Mouse (Mus musculus) neural tube, embryonic 13.5 days (tissue): ENCODE results near the gene Rnf115. TPM values are rescaled to one million over a fixed set of nuclear protein-coding genes. Genes with fewer than 3 reads are reported as not detected.
"Not testable (repeated sequence)": the region's sequence is repeated elsewhere in the genome, so short reads cannot be mapped to it uniquely, and the experiment has no call there.

Experiments
- ATAC-seq: fragments of 200-750 bp; cut with Nextera tagmentation; 2 replicates; pipeline ENCODE4 v1.8.0; 2017; ENCODE audit warnings: low read depth, mild to moderate bottlenecking, moderate TSS enrichment, moderate library complexity
- H3K27ac ChIP-seq: fragments of 300-500 bp; sonication (generic); replicated peaks from 2 replicates; pipeline ENCODE4 v1.5.1; 2015; ENCODE audit warnings: moderate library complexity, mild to moderate bottlenecking, inconsistent platforms
- H3K27me3 ChIP-seq: fragments of 300-500 bp; sonication (generic); 2 replicates; pipeline ENCODE4 v1.6.1; 2015; ENCODE audit warnings: mild to moderate bottlenecking, inconsistent platforms
- H3K36me3 ChIP-seq: fragments of 300-500 bp; sonication (generic); 2 replicates; pipeline ENCODE4 v1.6.1; 2015; ENCODE audit warnings: mild to moderate bottlenecking, inconsistent platforms
- H3K4me1 ChIP-seq: fragments of 300-500 bp; sonication (generic); replicated peaks from 2 replicates; pipeline ENCODE4 v1.6.1; 2015; ENCODE audit warnings: inconsistent platforms
- H3K4me2 ChIP-seq: fragments of 300-500 bp; sonication (generic); 2 replicates; pipeline ENCODE4 v1.6.1; 2015; ENCODE audit warnings: inconsistent platforms, mild to moderate bottlenecking, moderate library complexity
- H3K4me3 ChIP-seq: fragments of 300-500 bp; sonication (generic); 2 replicates; pipeline ENCODE4 v1.5.1; 2015; ENCODE audit warnings: mild to moderate bottlenecking, inconsistent platforms
- H3K9ac ChIP-seq: fragments of 300-500 bp; sonication (generic); 2 replicates; pipeline ENCODE4 v1.6.1; 2015; ENCODE audit warnings: moderate library complexity, mild to moderate bottlenecking, inconsistent platforms
- H3K9me3 ChIP-seq: fragments of 300-500 bp; sonication (generic); 2 replicates; pipeline ENCODE4 v1.6.1; 2016; ENCODE audit warnings: inconsistent platforms
- WGBS: fragments of 180-500 bp; shearing (Covaris S2); methylation state at CpG from one replicate; pipeline ENCODE4 v1.1.7; 2015; 5-methylcytosine and 5-hydroxymethylcytosine counted together
- polyA plus RNA-seq: library from polyadenylated mRNA; unstranded; fragments of >200 nt; fragmentation: Nextera tagmentation; extraction: Ambion mirVana; gene quantifications from 2 replicates; pipeline ENCODE4 v1.2.1, GENCODE M21; 2015

The Rnf115 gene
- polyA plus RNA-seq = 76.6 and 79.9 TPM in 2 replicates

DNA sequence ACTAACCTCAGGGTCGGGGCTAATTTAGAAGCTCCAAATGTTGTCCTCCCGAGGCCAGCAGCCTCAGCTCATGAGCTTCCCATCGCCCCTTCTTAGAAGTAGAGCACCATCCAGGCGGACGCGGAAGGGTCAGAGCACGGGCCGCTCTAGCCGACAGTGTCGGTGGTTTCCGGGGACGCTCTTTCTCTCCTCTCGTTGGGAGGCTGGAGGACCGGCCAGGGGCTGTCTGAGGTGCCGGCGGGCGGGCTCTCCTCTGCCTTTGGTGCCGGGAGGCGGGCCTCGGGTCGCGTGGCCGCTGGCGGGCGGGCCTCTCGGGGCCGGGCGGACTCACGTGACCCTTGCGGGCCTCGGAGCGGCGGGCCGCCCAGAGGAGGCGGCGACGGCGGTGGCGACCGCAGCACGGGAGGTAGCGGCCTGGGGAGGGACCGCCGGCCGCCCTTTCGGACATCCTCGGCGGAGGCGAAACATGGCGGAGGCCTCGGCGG is at the start of gene Rnf115, which contains the start of gene Polr3c:
TSS of gene Rnf115 (plus strand) at position 322 of the 485 bp plus-strand sequence.
TSS of gene Polr3c (minus strand) at position 286 of the 485 bp plus-strand sequence.
- Histone ChIP-seq H3K4me1 (peaks cover 40% of the 10 kb centered on the region), H3K27me3 (no peaks in the 10 kb centered on the region), H3K4me2 (peak within 1 kb of the TSS; percentile 82), H3K9ac (peak within 1 kb of the TSS; percentile 92), H3K36me3 (peaks cover 18% of the 10 kb centered on the region), H3K9me3 (no peaks in the 10 kb centered on the region), H3K27ac (peak within 1 kb of the TSS; percentile 88), H3K4me3 (peak within 1 kb of the TSS; percentile 96)
- peak; percentile 98 for ATAC-seq
- under 1% methylated on average over 52 of the region's 52 CpGs for WGBS

DNA sequence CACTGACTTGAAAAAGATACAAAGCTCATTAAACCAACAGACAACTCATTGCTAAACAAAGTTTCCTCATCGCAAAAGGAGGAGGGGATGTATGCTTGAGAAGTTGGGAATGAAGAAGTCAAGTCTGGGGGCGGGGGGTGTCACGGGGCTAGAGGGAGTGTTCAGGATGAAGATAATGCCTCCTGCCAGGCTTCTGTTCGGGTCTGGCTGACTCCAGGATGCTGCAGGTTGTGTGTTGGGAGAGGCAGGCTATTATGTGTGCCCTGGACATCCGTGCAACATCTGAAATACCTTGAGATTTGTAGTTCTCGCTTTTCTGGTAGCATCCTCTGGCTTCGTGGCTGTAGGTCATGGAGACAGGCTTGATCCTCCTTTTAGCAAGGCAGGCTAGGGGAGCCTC is 49.0 kb upstream of the Rnf115 start:
- 64% methylated on average over 7 of the region's 7 CpGs for WGBS
- Histone ChIP-seq H3K9me3 (no peaks in the 10 kb centered on the region), H3K36me3 (no peaks in the 10 kb centered on the region), H3K4me3 (no peak overlapping the region), H3K27ac (no peak overlapping the region), H3K4me2 (no peak overlapping the region), H3K4me1 (no peaks in the 10 kb centered on the region), H3K9ac (no peak overlapping the region), H3K27me3 (peaks cover 23% of the 10 kb centered on the region)
- no peak for ATAC-seq

DNA sequence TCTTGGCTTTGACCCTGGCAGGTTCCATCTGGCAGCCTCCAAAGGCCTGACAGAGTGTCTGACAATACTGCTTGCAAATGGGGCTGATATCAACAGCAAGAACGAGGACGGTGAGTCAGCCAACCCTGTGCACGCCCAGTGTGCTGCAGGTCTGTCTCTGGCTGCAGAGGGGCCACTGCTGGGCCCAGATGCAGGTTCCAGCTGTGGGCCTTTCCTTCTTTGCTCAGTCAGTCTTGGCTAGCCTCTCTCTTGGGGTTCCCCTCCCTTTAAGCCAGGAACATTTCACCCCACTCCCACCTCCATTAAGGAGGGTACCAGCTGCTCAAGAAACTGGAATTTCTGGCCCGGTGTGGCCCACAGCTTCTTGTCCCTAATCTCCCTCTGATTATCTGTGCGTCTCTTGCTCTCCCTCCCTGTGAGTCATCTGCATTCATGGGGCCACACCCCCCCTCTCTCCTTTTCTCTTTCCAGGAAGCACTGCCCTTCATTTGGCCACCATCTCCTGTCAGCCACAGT is 48.2 kb upstream of the Rnf115 start:
- no peaks in the 10 kb centered on the region for H3K4me1 ChIP-seq
- 24% methylated on average over 5 of the region's 5 CpGs for WGBS
- H3K36me3 ChIP-seq = no peaks in the 10 kb centered on the region
- H3K27ac ChIP-seq = no peak overlapping the region
- ATAC-seq = no peak
- peaks cover 31% of the 10 kb centered on the region for H3K27me3 ChIP-seq
- no peaks in the 10 kb centered on the region for H3K9me3 ChIP-seq
- no peak overlapping the region for H3K4me3 ChIP-seq
- no peak overlapping the region for H3K9ac ChIP-seq
- no peak overlapping the region for H3K4me2 ChIP-seq

DNA sequence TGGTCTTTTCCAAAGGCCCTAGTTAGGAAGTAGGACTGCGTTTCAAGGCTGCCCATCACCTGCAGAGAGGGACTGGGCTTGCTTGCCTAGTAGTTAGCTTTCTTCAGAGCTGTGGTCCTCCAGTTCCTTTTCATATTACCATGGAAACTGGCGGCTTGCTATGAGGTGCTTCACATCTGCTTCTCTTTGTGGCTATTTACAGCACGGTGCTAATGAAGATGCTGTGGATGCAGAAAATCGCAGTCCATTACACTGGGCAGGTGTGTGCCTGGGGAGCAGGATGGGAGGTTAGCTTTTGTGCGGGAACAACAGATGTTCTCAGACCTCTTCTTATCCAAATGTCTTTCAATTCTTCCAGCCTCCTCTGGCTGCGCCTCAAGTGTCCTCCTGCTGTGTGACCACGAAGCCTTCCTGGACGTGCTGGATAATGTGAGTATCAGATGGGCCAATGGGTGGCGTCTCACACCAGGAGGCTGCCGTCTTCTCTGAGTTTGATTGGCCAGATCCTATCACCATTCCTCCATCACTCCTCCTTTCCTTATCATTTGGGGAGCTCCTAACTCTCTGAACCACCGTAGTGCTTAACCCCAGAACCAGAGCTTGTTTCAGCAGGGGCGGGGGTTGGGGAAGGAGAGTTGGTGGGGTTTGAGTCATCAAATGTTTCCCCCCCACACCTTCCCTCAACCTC is 47.1 kb upstream of the Rnf115 start:
- Histone ChIP-seq H3K4me1 (peaks cover 9% of the 10 kb centered on the region; the same call in 1 of the 2 replicates), H3K36me3 (no peaks in the 10 kb centered on the region), H3K4me2 (no peak overlapping the region), H3K9me3 (no peaks in the 10 kb centered on the region), H3K9ac (no peak overlapping the region), H3K27me3 (peaks cover 42% of the 10 kb centered on the region), H3K27ac (no peak overlapping the region), H3K4me3 (no peak overlapping the region)
- 0 out of 2 replicates have a peak, but pooled peaks have one; percentile 40 for ATAC-seq
- WGBS = 17% methylated on average over 12 of the region's 12 CpGs

DNA sequence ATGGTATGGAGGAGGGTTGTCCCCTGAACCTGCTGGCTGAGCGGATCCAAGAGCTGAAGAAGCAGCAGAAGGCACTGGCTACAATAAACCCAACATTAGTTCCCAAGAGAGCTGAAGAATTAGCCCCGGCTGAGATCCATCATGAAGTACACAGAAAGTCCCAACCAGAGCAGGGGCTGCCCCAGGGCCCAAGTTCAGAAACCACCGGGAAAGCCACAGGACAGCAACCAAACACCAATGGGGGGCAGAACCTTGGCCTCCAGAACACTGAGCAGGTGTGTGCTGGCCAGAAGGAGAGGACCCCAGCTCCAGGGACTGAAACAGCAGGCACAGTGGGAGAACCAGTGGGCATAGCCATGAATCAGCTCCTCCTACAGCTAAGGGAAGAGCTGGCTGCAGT is 44.0 kb upstream of the Rnf115 start:
- Histone ChIP-seq H3K9ac (no peak overlapping the region), H3K4me3 (no peak overlapping the region), H3K27ac (no peak overlapping the region), H3K4me1 (peaks cover 9% of the 10 kb centered on the region; the same call in 1 of the 2 replicates), H3K27me3 (peaks cover 46% of the 10 kb centered on the region), H3K4me2 (no peak overlapping the region), H3K9me3 (no peaks in the 10 kb centered on the region), H3K36me3 (no peaks in the 10 kb centered on the region)
- no peak for ATAC-seq
- 85% methylated on average over 3 of the region's 3 CpGs for WGBS

DNA sequence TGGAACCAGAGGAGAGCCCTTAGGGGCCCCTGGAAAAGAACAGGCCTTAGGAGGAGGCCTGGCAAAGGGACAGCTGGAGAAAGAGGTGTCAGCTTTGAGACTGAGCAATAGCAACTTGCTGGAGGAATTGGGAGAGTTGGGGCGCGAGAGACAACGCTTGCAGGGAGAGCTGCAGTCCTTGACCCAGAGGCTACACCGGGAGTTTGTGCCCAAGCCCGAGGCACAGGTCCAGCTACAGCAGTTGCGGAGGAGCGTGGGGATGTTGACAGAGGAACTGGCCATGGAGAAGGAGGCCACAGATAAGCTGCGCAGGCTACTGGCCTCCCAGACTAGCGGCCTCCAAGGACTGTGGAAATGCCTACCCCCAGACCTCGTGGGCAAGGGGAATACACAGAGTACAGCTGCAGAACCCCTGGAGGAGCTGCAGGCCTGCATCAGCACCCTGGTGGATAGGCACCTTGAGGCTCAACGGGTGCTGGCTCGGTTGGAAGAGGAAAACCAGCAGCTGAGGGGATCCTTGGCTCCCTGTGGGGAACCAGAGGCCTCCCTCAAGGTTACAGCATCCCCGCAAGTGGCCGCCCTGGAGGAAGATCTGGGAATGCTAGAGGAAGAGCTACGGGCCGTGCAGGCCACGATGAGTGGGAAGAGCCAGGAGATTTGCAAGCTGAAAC is 43.2 kb upstream of the Rnf115 start:
- no peaks in the 10 kb centered on the region for H3K36me3 ChIP-seq

DNA sequence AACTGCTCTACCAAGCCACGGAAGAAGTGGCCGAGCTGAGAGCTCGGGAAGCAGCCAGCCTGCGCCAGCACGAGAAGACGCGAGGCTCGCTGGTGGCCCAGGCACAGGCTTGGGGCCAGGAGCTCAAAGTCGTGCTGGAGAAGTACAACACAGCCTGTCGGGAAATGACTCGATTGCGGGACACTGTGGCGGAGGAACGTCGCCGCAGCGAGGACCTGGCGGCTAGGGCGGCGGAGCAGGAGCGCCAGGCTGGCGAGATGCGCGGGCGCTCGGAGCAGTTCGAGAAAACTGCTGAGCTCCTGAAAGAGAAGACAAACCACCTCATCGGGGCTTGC is 42.7 kb upstream of the Rnf115 start:
- H3K4me3 ChIP-seq = peak overlapping the region; percentile 24
- H3K27ac ChIP-seq = no peak overlapping the region
- no peaks in the 10 kb centered on the region for H3K36me3 ChIP-seq
- no peak for ATAC-seq
- peaks cover 37% of the 10 kb centered on the region for H3K27me3 ChIP-seq
- peak overlapping the region; percentile 38; the same call in 1 of the 2 replicates for H3K9ac ChIP-seq
- H3K4me1 ChIP-seq = peaks cover 9% of the 10 kb centered on the region; the same call in 1 of the 2 replicates
- peak overlapping the region; percentile 51 for H3K4me2 ChIP-seq
- 41% methylated on average over 28 of the region's 28 CpGs for WGBS
- no peaks in the 10 kb centered on the region for H3K9me3 ChIP-seq

More for the DNA sequence above, 43.2 kb upstream of the Rnf115 start:
- peak overlapping the region; percentile 51 for H3K4me2 ChIP-seq
- peaks cover 39% of the 10 kb centered on the region for H3K27me3 ChIP-seq
- H3K27ac ChIP-seq = no peak overlapping the region
- peaks cover 9% of the 10 kb centered on the region; the same call in 1 of the 2 replicates for H3K4me1 ChIP-seq
- H3K9me3 ChIP-seq = no peaks in the 10 kb centered on the region
- peak overlapping the region; percentile 24 for H3K4me3 ChIP-seq
- H3K9ac ChIP-seq = peak overlapping the region; percentile 38; the same call in 1 of the 2 replicates
- WGBS = 59% methylated on average over 17 of the region's 17 CpGs
- ATAC-seq = no peak

DNA sequence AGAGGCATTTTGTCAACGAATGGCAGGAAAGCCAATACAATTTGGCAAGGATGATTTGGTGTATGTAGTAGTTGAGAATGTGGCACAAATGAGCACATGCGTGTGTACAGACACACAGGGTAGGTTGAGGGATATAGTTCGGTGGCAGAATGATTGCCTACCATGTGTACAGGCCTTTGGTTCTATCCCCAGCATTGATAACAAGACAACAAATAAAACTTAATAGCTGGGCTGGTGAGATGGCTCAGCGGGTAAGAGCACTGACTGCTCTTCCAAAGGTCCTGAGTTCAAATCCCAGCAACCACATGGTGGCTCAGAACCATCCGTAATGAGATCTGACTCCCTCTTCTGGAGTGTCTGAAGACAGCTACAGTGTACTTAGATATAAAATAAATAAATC is 41.4 kb upstream of the Rnf115 start:
- not testable (repeated sequence) for H3K4me2 ChIP-seq, H3K27ac ChIP-seq, H3K9ac ChIP-seq, H3K4me3 ChIP-seq, H3K9me3 ChIP-seq, ATAC-seq, H3K36me3 ChIP-seq
- 95% methylated on average over 5 of the region's 5 CpGs for whole genome bisulfite sequencing
- Histone ChIP-seq H3K4me1 (peaks cover 11% of the 10 kb centered on the region; the same call in 1 of the 2 replicates), H3K27me3 (peaks cover 36% of the 10 kb centered on the region)

DNA sequence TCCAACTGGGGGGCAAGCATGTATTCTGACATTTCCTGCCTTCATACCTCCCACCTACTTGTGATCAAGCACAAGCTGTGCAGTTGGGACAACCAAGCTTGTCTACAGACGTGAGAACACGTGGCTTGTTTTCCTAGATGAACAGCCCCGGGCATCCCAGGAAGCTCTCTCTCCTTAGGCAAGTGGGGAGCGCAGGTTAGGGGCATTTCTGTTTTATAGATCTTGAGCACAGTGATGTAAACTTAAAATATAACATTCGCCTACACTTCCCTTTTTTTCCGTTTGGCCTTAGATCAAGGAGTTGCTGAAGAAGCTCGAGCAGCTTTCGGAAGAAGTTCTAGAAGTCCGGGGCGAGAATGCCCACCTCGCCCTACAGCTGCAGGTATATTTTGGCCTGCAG is 38.6 kb upstream of the Rnf115 start:
- Histone ChIP-seq H3K4me2 (no peak overlapping the region), H3K9me3 (no peaks in the 10 kb centered on the region), H3K9ac (no peak overlapping the region), H3K27me3 (peaks cover 21% of the 10 kb centered on the region), H3K27ac (no peak overlapping the region), H3K4me1 (peaks cover 11% of the 10 kb centered on the region; the same call in 1 of the 2 replicates), H3K4me3 (no peak overlapping the region), H3K36me3 (no peaks in the 10 kb centered on the region)
- 85% methylated on average over 11 of the region's 11 CpGs for WGBS
- no peak for ATAC-seq

DNA sequence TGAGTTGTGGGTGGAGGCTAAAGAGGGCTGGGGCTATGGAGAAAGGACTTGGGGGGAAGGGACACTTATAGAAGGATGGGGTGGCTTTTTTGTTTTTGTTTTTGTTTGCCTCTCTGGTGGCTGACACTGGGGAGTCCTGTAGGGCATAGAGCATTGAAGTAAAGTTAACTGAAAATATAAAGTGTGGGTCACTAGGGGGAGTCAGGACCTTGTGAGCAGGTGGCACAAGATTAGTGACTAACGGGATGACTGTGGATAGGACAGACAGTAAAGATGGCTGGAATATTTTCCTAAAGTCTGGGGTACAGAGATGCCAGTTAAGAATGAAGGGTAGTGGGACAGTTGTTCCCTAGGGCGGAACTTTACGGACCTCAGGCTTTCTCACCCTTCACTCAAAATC is 37.2 kb upstream of the Rnf115 start:
- Histone ChIP-seq H3K9me3 (no peaks in the 10 kb centered on the region), H3K4me2 (no peak overlapping the region), H3K4me1 (peaks cover 3% of the 10 kb centered on the region; the same call in 1 of the 2 replicates), H3K27ac (no peak overlapping the region), H3K4me3 (no peak overlapping the region), H3K9ac (no peak overlapping the region), H3K36me3 (no peaks in the 10 kb centered on the region), H3K27me3 (peaks cover 7% of the 10 kb centered on the region; the same call in 1 of the 2 replicates)
- ATAC-seq = no peak
- 67% methylated on average over 3 of the region's 3 CpGs for WGBS

DNA sequence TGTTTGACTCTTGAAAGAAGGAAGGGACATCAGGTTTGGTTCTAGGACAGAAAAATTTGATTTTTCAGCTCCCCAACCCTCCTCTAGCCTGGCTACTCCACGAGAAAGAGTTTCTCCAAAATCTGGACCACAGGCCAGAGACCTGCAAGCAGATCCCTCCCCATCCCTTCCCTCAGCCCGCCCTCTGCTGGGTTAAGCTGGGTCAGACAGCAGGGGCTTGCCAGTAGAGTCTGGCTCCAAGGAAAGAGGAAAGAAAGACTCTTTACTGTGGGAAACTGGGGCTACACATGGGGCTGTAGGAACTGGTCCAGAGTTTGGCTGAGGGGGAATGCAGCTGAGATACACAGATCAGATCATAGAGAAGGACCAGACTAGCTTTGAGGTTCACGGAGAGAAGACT is 35.0 kb upstream of the Rnf115 start:
- H3K27me3 ChIP-seq = no peaks in the 10 kb centered on the region
- no peak overlapping the region for H3K9ac ChIP-seq
- H3K4me1 ChIP-seq = peaks cover 15% of the 10 kb centered on the region
- H3K27ac ChIP-seq = no peak overlapping the region
- ATAC-seq = no peak
- H3K4me2 ChIP-seq = no peak overlapping the region
- no peaks in the 10 kb centered on the region for H3K9me3 ChIP-seq
- H3K4me3 ChIP-seq = no peak overlapping the region
- no peaks in the 10 kb centered on the region for H3K36me3 ChIP-seq
- WGBS = 27% methylated on average over 3 of the region's 3 CpGs

DNA sequence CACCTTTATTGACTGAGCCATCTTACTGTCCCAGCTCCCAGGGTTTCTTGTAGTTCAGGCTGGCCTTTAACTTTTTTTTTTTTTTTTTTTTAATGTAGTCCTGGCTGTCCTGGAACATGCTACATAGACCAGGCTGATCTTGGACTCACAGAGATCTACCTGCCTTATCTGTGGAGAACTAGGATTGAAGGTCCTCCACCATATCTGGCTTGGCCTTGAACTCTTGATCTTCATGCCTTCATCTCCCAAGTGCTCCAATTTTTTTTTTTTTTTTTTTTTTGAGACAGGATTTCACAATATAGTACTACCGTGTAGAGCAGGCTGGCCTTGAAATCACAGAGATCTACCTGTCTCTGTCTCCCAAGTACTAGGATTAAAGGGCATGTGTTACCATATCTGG is 33.9 kb upstream of the Rnf115 start:
- 89% methylated on average over 1 of the region's 1 CpGs for WGBS
- Histone ChIP-seq H3K9me3 (no peaks in the 10 kb centered on the region), H3K27ac (no peak overlapping the region), H3K27me3 (no peaks in the 10 kb centered on the region), H3K4me2 (no peak overlapping the region), H3K4me3 (no peak overlapping the region), H3K36me3 (no peaks in the 10 kb centered on the region), H3K9ac (no peak overlapping the region), H3K4me1 (peaks cover 24% of the 10 kb centered on the region)
- ATAC-seq = no peak
